Mouse (Mus musculus) heart, embryonic 15.5 days (tissue): ENCODE measurements around the gene Ppp2r5d. TPM values are rescaled to one million over a fixed set of nuclear protein-coding genes. Genes with fewer than 3 reads are reported as not detected.

Source experiments
- ATAC-seq: fragments of 200-750 bp; cut with Nextera tagmentation; replicated peaks from 2 replicates; pipeline ENCODE4 v1.8.0; 2017; ENCODE audit warnings: low read depth, moderate TSS enrichment; ENCODE audit not compliant: insufficient number of reproducible peaks, insufficient read depth, low FRiP score
- H3K27ac ChIP-seq: fragments of 300-500 bp; sonication (generic); 2 replicates; pipeline ENCODE4 v1.5.1; 2015; ENCODE audit warnings: mild to moderate bottlenecking, inconsistent platforms
- H3K27me3 ChIP-seq: fragments of 300-500 bp; sonication (generic); 2 replicates; pipeline ENCODE4 v1.6.1; 2015; ENCODE audit warnings: inconsistent platforms
- H3K36me3 ChIP-seq: fragments of 300-500 bp; sonication (generic); 2 replicates; pipeline ENCODE4 v1.6.1; 2015; ENCODE audit warnings: mild to moderate bottlenecking, inconsistent platforms
- H3K4me1 ChIP-seq: fragments of 300-500 bp; sonication (generic); replicated peaks from 2 replicates; pipeline ENCODE4 v1.6.1; 2015; ENCODE audit warnings: inconsistent platforms
- H3K4me2 ChIP-seq: fragments of 300-500 bp; sonication (generic); 2 replicates; pipeline ENCODE4 v1.6.1; 2015; ENCODE audit warnings: inconsistent platforms, mild to moderate bottlenecking, moderate library complexity
- H3K4me3 ChIP-seq: fragments of 300-500 bp; sonication (generic); 2 replicates; pipeline ENCODE4 v1.5.1; 2015; ENCODE audit warnings: mild to moderate bottlenecking, inconsistent platforms
- H3K9ac ChIP-seq: fragments of 300-500 bp; sonication (generic); 2 replicates; pipeline ENCODE4 v1.6.1; 2015; ENCODE audit warnings: mild to moderate bottlenecking, inconsistent platforms
- H3K9me3 ChIP-seq: fragments of 300-500 bp; sonication (generic); replicated peaks from 2 replicates; pipeline ENCODE4 v1.6.1; 2016; ENCODE audit warnings: inconsistent platforms
- WGBS: fragments of 180-500 bp; shearing (Covaris S2); methylation state at CpG from one replicate; pipeline ENCODE4 v1.1.7; 2015; ENCODE audit warnings: mixed read lengths; 5-methylcytosine and 5-hydroxymethylcytosine counted together
- polyA plus RNA-seq: library from polyadenylated mRNA; unstranded; fragments of >200 nt; fragmentation: Nextera tagmentation; extraction: Ambion mirVana; gene quantifications from 2 replicates; pipeline ENCODE4 v1.2.1, GENCODE M21; 2015

The Ppp2r5d gene
- polyA plus RNA-seq, 1 experiment from 2014 or later: 44.6 TPM

DNA sequence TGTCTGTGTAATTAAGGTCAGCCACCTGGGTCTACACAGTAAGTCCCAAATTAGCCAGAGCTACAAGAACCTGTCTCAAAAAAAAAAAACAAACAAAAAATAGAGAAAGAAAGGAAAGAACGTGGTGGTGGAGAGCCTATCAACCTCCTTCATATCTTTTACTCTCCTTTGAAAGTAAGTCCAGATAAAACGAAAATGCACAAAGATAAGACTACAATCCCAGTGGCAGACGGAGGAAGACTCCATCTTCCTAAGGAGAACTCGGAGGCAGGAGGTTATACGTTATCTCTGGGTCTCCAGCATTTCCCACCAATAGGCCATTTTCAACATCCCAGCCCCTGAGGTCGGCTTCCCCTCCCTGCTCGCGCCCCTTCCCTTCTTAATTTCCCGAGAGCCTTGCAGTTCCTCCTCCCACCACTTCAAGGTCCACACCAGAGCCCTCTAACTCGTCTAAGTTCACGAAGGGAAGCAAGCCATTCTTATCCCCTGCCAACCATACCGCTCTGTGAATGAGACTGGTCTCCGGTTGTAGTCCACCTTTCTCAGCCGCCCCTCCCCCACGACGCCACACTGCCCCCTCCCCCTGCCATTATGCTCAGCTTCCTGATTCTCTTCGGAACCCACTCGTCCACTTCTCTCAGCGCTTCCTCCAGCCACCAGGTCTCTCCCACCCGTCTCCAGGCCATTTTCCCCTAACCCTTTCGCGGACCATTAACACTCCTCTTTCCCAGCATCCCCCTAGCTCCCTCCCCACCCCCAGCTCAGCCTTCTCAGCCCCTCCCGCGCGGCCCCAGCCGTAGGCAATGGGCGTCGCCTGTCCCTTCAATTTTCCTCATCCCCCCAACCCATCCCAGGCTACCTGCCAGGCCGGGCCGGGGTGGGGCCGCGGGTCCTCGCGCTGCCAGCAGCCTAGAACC lies 24.8 kb downstream of the Ppp2r5d start:
- Histone ChIP-seq H3K27ac (peak overlapping the region; percentile 98), H3K4me2 (peak overlapping the region; percentile 74), H3K9me3 (no peaks in the 10 kb centered on the region), H3K4me3 (peak overlapping the region; percentile 99), H3K9ac (peak overlapping the region; percentile 83), H3K36me3 (peaks cover 49% of the 10 kb centered on the region), H3K27me3 (no peaks in the 10 kb centered on the region), H3K4me1 (peaks cover 32% of the 10 kb centered on the region)
- WGBS: under 1% methylated on average over 34 of the region's 34 CpGs
- peak; percentile 3; the same call in 1 of the 2 replicates for ATAC-seq

DNA sequence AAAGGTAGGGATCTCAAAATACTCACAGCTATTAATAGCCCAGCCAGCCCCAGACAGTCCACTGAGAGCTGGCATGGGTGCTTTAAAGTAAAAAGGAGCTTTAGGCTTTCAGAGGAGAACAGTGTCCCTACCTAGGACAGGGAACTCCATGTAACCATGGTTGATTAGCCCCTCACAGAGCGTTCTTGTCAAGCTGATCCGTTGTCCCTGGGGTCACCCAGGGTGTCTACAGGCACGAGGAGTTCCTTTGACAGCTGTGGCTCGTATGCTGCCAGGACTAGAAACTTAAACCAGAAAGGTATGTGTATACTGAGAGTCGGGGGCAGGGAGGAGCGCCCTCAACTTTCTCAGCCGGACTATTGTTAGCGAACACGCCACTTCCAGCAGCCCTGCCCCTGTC lies 26.0 kb downstream of the Ppp2r5d start:
- WGBS: 15% methylated on average over 9 of the region's 9 CpGs
- Histone ChIP-seq H3K27me3 (no peaks in the 10 kb centered on the region), H3K4me2 (peak overlapping the region; percentile 74), H3K9ac (peak overlapping the region; percentile 83), H3K27ac (peak overlapping the region; percentile 98), H3K4me1 (peaks cover 40% of the 10 kb centered on the region), H3K9me3 (no peaks in the 10 kb centered on the region), H3K36me3 (peaks cover 42% of the 10 kb centered on the region), H3K4me3 (peak overlapping the region; percentile 99)
- ATAC-seq: no peak

DNA sequence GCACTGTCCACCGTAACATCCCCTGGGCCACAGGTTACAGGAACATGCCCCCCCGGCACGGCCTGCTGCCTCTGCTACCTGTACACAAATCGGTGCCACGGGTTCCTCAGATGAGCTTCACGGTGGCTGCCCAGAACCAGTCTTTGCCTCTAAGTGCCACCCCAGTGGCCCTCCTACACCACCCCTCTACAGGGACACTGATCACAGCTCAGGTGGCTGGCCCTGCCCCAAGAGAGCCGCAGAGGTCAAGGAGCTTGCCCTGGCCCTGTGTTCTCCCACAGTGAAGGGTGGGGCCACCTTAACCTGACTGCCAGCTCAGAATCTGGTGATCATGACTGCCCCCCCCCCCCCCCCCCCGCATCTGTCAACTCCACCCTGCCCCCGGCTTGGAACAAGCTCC lies 26.5 kb downstream of the Ppp2r5d start, which contains the start of gene Mea1:
TSS of gene Mea1 (plus strand) at position 378 of the 400 bp plus-strand sequence.
- H3K27ac ChIP-seq: peak within 1 kb of the TSS; percentile 98
- no peaks in the 10 kb centered on the region for H3K27me3 ChIP-seq
- ATAC-seq: no peak
- peak within 1 kb of the TSS; percentile 74 for H3K4me2 ChIP-seq
- peaks cover 43% of the 10 kb centered on the region for H3K4me1 ChIP-seq
- no peaks in the 10 kb centered on the region for H3K9me3 ChIP-seq
- WGBS: 80% methylated on average over 7 of the region's 9 CpGs
- H3K4me3 ChIP-seq: peak within 1 kb of the TSS; percentile 99
- peaks cover 37% of the 10 kb centered on the region for H3K36me3 ChIP-seq
- H3K9ac ChIP-seq: peak within 1 kb of the TSS; percentile 83

DNA sequence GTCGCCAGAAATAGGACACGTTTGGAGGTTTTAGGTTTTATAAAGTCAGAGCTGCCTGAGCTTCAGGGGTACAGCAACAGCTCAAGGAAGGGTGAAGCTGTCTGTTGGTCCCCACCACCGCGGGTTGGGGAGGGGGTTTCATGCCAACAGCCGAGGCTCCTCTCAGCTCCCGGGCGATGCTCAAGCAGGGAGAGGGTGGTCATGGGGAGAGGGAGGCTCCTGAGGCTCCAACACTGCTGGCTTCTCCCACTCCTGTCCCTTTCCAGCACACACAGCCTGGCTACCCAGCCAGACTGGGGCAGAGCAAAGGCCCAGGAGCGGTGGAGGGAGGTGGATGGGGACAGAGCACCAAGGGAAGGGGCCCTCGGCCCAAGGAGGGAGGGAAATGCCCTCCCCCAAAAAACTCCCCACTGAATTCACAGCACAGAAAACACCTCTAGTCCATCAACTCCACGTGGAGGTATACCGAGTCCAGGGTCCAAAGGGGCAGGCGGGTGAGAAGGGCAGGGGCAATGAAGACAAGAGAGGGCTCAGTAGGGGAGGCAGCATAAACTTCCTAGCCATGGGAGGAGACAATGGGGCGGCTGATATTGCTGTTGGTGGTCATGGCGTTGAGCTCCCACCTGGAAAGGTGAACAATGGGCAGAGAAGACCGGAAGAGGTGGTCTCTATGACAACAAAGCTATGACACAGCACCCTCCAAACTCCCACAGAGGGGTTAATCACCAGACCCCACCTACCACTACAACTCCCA lies 30.2 kb downstream of the Ppp2r5d start:
- Histone ChIP-seq H3K27ac (peak overlapping the region; percentile 83), H3K9ac (peak overlapping the region; percentile 85), H3K4me3 (peak overlapping the region; percentile 85), H3K9me3 (no peaks in the 10 kb centered on the region), H3K36me3 (peaks cover 42% of the 10 kb centered on the region), H3K4me1 (peaks cover 43% of the 10 kb centered on the region), H3K4me2 (peak overlapping the region; percentile 85), H3K27me3 (no peaks in the 10 kb centered on the region)
- ATAC-seq: peak; percentile 3; the same call in 1 of the 2 replicates
- 20% methylated on average over 15 of the region's 15 CpGs for WGBS

GRCm38 (mm10) chr17:46673850-46674529 lies 30.9 kb downstream of the Ppp2r5d start, which contains the start of gene Rrp36:
Gene Rrp36 (minus strand): TSS chr17:46674352.
- peaks cover 49% of the 10 kb centered on the region for H3K36me3 ChIP-seq
- peak within 1 kb of the TSS; percentile 85 for H3K4me2 ChIP-seq
- no peaks in the 10 kb centered on the region for H3K9me3 ChIP-seq
- H3K4me1 ChIP-seq: peaks cover 36% of the 10 kb centered on the region
- peak; percentile 85 for ATAC-seq
- peak within 1 kb of the TSS; percentile 83 for H3K27ac ChIP-seq
- WGBS: 0% methylated on average over 43 of the region's 43 CpGs
- peak within 1 kb of the TSS; percentile 85 for H3K9ac ChIP-seq
- peak within 1 kb of the TSS; percentile 85 for H3K4me3 ChIP-seq
- no peaks in the 10 kb centered on the region for H3K27me3 ChIP-seq

GRCm38 (mm10) chr17:46669911-46670310 lies 35.0 kb downstream of the Ppp2r5d start:
- no peak for ATAC-seq
- Histone ChIP-seq H3K27me3 (no peaks in the 10 kb centered on the region), H3K36me3 (peaks cover 49% of the 10 kb centered on the region), H3K4me2 (no peak overlapping the region), H3K4me1 (peaks cover 18% of the 10 kb centered on the region), H3K9ac (no peak overlapping the region), H3K27ac (no peak overlapping the region), H3K9me3 (no peaks in the 10 kb centered on the region), H3K4me3 (no peak overlapping the region)
- 94% methylated on average over 10 of the region's 10 CpGs for WGBS

DNA sequence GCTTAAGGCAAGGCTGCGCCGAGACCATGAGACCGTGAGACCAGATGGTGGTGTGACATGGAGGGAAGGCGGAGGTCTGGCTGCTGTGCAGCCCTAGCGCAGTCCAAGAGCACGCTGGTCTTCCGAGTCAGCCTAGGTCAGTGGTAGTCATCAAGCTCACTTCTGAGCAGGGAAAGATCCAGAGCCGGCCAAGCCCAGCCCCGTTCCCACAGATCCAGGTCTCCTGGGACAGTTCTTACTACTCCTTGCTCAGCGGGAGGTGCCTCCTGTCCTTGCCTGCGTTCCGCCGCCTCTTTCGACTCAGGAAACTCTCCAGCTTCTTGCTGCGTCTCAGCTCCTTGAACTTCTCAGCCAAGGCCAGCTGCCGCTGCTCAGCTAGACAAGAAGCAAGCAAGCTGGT lies 37.2 kb downstream of the Ppp2r5d start:
- ATAC-seq: no peak
- Histone ChIP-seq H3K4me1 (peaks cover under 1% of the 10 kb centered on the region; the same call in 1 of the 2 replicates), H3K27ac (no peak overlapping the region), H3K4me3 (no peak overlapping the region), H3K4me2 (no peak overlapping the region), H3K9ac (no peak overlapping the region), H3K27me3 (no peaks in the 10 kb centered on the region), H3K9me3 (no peaks in the 10 kb centered on the region), H3K36me3 (peaks cover 67% of the 10 kb centered on the region)
- 75% methylated on average over 16 of the region's 16 CpGs for WGBS

GRCm38 (mm10) chr17:46662730-46663129 lies 42.2 kb downstream of the Ppp2r5d start:
- Histone ChIP-seq H3K4me3 (no peak overlapping the region), H3K4me1 (no peaks in the 10 kb centered on the region), H3K4me2 (no peak overlapping the region), H3K36me3 (peaks cover 90% of the 10 kb centered on the region), H3K9ac (no peak overlapping the region), H3K9me3 (no peaks in the 10 kb centered on the region), H3K27ac (no peak overlapping the region), H3K27me3 (no peaks in the 10 kb centered on the region)
- no peak for ATAC-seq
- 82% methylated on average over 5 of the region's 5 CpGs for WGBS

DNA sequence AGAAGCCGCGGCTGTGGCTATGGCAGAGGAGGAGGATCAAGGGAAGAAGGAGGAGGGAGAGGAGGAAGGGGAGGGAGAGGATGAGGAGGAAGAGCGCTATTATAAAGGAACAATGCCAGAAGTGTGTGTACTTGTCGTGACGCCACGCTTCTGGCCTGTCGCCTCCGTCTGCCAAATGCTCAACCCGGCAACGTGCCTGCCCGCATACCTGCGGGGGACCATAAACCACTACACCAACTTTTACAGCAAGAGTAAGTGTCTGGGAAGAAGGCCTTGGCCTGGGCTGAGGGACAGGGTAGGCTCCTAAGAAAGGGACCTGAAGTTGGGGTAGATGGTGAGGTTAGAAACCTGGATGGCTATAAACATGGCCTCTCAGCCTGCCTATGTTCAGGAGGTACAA lies 42.9 kb downstream of the Ppp2r5d start:
- 93% methylated on average over 12 of the region's 12 CpGs for WGBS
- H3K4me1 ChIP-seq: no peaks in the 10 kb centered on the region
- no peaks in the 10 kb centered on the region for H3K27me3 ChIP-seq
- H3K9me3 ChIP-seq: no peaks in the 10 kb centered on the region
- H3K9ac ChIP-seq: no peak overlapping the region
- no peak overlapping the region for H3K4me2 ChIP-seq
- no peak overlapping the region for H3K27ac ChIP-seq
- no peak overlapping the region for H3K4me3 ChIP-seq
- H3K36me3 ChIP-seq: peaks cover 91% of the 10 kb centered on the region
- ATAC-seq: no peak

DNA sequence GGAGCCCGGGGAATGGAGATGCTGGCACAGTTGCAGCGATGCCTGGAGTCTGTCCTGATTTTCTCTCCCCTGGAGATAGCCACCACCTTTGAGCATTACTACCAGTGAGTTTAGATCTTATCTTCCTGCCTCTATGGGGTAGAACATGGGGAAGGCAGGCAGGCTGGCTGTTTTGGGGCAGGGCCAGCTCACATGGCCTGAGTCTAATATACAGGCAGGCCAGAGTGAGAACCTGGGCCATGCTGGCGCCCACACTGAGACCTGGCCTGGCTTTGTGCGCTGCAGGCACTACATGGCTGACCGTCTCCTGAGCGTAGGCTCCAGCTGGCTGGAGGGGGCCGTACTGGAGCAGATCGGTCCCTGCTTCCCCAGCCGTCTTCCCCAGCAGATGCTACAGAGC lies 43.6 kb downstream of the Ppp2r5d start:
- peaks cover 91% of the 10 kb centered on the region for H3K36me3 ChIP-seq
- H3K27me3 ChIP-seq: no peaks in the 10 kb centered on the region
- H3K4me2 ChIP-seq: no peak overlapping the region
- no peaks in the 10 kb centered on the region for H3K4me1 ChIP-seq
- no peak overlapping the region for H3K4me3 ChIP-seq
- H3K27ac ChIP-seq: no peak overlapping the region
- ATAC-seq: no peak
- no peaks in the 10 kb centered on the region for H3K9me3 ChIP-seq
- WGBS: 95% methylated on average over 9 of the region's 9 CpGs
- no peak overlapping the region for H3K9ac ChIP-seq

- ATAC-seq: no peak
- H3K36me3 ChIP-seq: peaks cover 81% of the 10 kb centered on the region
- WGBS: 80% methylated on average over 6 of the region's 6 CpGs
- H3K4me3 ChIP-seq: no peak overlapping the region
- no peak overlapping the region for H3K9ac ChIP-seq
- H3K4me1 ChIP-seq: peaks cover 31% of the 10 kb centered on the region
- H3K9me3 ChIP-seq: no peaks in the 10 kb centered on the region
- no peaks in the 10 kb centered on the region for H3K27me3 ChIP-seq
- H3K4me2 ChIP-seq: no peak overlapping the region
- H3K27ac ChIP-seq: no peak overlapping the region
These were observed 48.9 kb downstream of the Ppp2r5d start for GRCm38 (mm10) chr17:46656054-46656453.
